Mouse (Mus musculus) heart, embryonic 10.5 days (tissue): ENCODE results near the gene Tmigd1. TPM values are rescaled to one million over a fixed set of nuclear protein-coding genes. Genes with fewer than 3 reads are reported as not detected.
A peak's percentile ranks its signal among the peaks of the same experiment; 100 is the strongest.
"Not testable (repeated sequence)": the region's sequence is repeated elsewhere in the genome, so short reads cannot be mapped to it uniquely, and the experiment has no call there.

Source experiments
- DNase-seq: peaks from one replicate; pipeline ENCODE4 v3.0.0-alpha.2; 2017; ENCODE audit warnings: low spot score
- H3K27ac ChIP-seq: fragments of 300-500 bp; sonication (generic); 2 replicates; pipeline ENCODE4 v1.5.1; 2016; ENCODE audit warnings: mild to moderate bottlenecking
- H3K27me3 ChIP-seq: fragments of 300-500 bp; sonication (generic); 2 replicates; pipeline ENCODE4 v1.6.1; 2016; ENCODE audit warnings: mild to moderate bottlenecking; ENCODE audit not compliant: poor library complexity, insufficient read depth, severe bottlenecking
- H3K36me3 ChIP-seq: fragments of 300-500 bp; sonication (generic); 2 replicates; pipeline ENCODE4 v1.6.1; 2016; ENCODE audit warnings: mild to moderate bottlenecking, moderate library complexity
- H3K4me1 ChIP-seq: fragments of 300-500 bp; sonication (generic); 2 replicates; pipeline ENCODE4 v1.6.1; 2016; ENCODE audit warnings: mild to moderate bottlenecking
- H3K4me3 ChIP-seq: fragments of 300-500 bp; sonication (generic); 2 replicates; pipeline ENCODE4 v1.5.1; 2016; ENCODE audit warnings: mild to moderate bottlenecking, moderate library complexity
- H3K9me3 ChIP-seq: fragments of 300-500 bp; sonication (generic); 2 replicates; pipeline ENCODE4 v1.6.1; 2016; ENCODE audit warnings: mild to moderate bottlenecking, moderate library complexity
- WGBS: fragments of 180-500 bp; shearing (Covaris S2); methylation state at CpG from one replicate; pipeline ENCODE4 v1.1.7; 2016; 5-methylcytosine and 5-hydroxymethylcytosine counted together
- polyA plus RNA-seq: library from polyadenylated mRNA; unstranded; fragments of >200 nt; fragmentation: Nextera tagmentation; extraction: Ambion mirVana; gene quantifications from 2 replicates; pipeline ENCODE4 v1.2.1, GENCODE M21; 2016

Tmigd1 gene
- polyA plus RNA-seq, 1 experiment from 2014 or later: 0.40 TPM

DNA sequence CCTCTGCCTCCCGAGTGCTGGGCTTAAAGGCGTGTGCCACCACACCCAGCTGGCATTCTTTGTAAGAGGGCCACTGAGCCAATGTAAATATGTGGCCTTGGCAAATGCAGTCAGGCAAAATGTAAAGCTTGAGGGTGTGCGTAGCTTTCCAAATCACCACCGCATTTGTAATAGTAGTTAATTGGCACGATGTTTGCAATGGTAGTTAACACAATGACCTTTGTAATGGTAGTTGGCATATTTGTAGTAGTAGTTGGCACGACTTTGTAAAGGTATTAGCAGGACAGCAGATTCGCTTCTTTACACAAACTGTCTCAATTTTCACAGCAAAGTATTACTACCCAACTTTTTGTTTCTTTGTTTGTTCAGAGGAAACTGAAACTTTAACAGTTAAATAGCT, 6.7 kb downstream of the Tmigd1 start:
- H3K36me3 ChIP-seq: no peaks in the 10 kb centered on the region
- no peaks in the 10 kb centered on the region for H3K9me3 ChIP-seq
- H3K27ac ChIP-seq: no peak overlapping the region
- H3K4me1 ChIP-seq: peaks cover 20% of the 10 kb centered on the region
- no peak overlapping the region for H3K4me3 ChIP-seq
- DNase-seq: no peak
- 82% methylated on average over 7 of the region's 7 CpGs for WGBS
- H3K27me3 ChIP-seq: no peaks in the 10 kb centered on the region

DNA sequence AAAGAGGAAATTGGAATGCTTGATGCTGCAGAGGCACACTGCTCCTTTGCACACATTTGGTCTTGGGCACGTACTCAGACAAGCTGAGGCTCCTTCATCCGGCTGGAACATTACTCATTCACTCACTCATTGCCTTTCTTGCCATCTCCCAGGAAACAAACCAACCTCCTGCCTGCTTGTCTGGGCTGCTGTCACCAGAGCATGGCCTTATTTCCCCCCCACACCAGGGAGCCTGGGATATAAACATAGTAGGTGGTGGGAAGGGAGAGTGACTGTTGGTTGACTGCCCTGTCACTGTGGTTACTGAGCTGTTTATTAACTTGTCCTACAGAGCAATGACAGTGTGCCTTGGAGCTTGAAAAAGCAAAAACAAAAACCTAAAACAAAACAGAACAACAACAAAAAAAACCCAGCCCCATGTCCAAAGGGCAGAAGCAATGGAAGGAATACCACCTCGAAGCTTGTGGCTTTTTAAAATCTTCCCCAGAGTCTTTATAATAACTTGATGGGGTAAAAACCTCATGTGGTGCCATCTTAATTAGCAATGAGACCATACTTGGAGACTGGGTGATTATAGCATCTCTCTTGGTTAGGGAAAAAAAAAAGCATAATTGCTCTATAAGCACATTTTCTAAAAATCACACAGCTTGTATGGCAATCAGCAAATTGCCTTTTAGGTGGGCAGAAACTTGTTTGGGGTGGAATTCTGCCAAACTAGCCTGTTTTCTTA, 9.5 kb downstream of the Tmigd1 start:
- Histone ChIP-seq H3K27ac (no peak overlapping the region), H3K4me1 (peaks cover 24% of the 10 kb centered on the region), H3K4me3 (no peak overlapping the region), H3K36me3 (no peaks in the 10 kb centered on the region), H3K9me3 (no peaks in the 10 kb centered on the region), H3K27me3 (no peaks in the 10 kb centered on the region)
- 48% methylated on average over 3 of the region's 3 CpGs for WGBS
- no peak for DNase-seq

DNA sequence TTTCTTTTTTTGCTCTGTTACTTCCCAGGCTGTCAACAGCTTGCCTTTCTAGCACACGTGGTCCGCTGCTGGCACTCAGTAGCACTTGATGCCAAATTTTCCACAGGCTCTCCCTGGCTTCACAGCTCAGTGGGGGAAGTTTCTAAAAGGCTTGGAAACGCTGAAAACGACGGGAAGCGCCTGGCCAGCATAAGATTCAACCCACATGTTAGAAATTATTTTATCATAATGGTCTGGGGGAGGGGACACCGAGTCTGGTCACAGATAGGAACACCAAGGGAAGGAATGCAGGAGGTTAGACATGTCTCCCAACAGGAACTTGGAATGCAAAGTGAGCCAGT, 10.1 kb downstream of the Tmigd1 start:
- Histone ChIP-seq H3K27me3 (no peaks in the 10 kb centered on the region), H3K27ac (peak overlapping the region; percentile 52; the same call in 1 of the 2 replicates), H3K9me3 (no peaks in the 10 kb centered on the region), H3K4me1 (peaks cover 30% of the 10 kb centered on the region), H3K4me3 (no peak overlapping the region), H3K36me3 (no peaks in the 10 kb centered on the region)
- peak; percentile 78 for DNase-seq
- WGBS: 19% methylated on average over 7 of the region's 7 CpGs

DNA sequence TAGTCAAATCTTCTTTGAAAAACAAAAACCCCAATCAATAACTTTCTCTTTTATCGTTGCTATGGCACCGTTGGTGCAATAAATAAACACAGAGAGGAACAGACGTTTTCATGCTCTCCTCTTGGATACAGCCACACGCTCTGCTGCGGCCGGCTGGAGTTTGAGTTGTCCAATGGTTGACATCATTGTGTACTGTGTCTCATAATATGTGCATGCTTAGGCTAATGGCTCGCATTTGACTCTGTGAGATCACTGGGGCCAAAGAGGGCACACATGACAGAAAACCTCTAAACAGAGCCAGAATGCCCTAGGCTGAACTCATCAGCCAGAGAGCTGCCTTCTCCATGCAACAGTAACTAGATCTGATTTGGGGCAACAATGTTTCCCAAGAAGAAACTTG, 12.4 kb downstream of the Tmigd1 start:
- Histone ChIP-seq H3K4me1 (peaks cover 37% of the 10 kb centered on the region), H3K36me3 (no peaks in the 10 kb centered on the region), H3K4me3 (no peak overlapping the region), H3K27me3 (no peaks in the 10 kb centered on the region), H3K27ac (no peak overlapping the region), H3K9me3 (no peaks in the 10 kb centered on the region)
- DNase-seq: no peak
- WGBS: 79% methylated on average over 7 of the region's 7 CpGs

DNA sequence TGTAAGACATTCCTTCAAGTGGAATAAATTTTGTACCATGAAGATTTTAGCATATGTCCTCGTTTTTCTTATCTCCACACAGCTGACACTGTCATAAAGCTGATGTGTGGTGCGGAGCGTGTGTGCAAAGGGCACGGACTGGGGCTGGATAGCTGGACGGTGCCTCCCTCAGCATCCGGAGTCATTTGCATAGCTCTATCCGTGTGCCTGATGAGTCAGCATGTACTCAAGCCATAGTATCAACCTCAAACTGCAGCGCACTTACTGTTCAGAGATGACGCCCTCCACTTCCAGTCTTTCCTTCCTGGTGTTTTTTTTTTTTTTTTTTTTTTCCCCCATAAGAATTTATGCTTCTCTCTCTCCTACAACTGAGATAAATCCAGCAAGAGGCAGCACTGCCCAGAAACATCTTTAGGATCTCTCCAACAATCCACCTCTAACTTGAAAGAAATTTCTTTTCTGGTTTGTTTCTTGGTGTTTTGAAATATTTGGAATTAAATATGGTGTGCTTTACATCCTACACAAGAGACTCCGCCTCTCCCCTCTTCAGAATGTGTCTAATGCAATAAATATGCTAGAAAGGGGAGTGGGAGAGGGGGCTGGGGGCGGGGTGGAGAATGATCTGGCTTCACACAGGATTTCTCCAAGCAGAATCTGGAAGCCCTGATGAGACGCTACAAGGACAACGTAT, 14.7 kb downstream of the Tmigd1 start:
- Histone ChIP-seq H3K4me1 (peaks cover 27% of the 10 kb centered on the region), H3K9me3 (no peaks in the 10 kb centered on the region), H3K36me3 (no peaks in the 10 kb centered on the region), H3K27me3 (no peaks in the 10 kb centered on the region), H3K4me3 (no peak overlapping the region), H3K27ac (0 out of 2 replicates have a peak overlapping the region, but pooled peaks have one; percentile 16)
- DNase-seq: no peak
- WGBS: 40% methylated on average over 13 of the region's 13 CpGs

DNA sequence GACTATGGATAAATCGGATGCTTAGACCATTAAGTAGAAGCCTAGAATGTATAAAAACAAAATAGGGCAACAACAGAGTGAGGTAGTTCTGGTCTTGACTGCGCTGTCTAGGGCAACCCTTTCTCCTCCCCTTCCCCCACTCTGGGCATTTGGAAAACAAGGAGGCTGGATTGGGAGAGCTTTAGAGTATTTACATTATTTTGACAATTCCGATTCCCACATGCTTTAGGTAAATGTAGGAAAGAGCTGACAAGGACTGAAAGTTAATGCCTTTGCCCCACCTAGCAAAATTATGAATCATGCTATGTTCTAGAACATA, 15.2 kb downstream of the Tmigd1 start:
- Histone ChIP-seq H3K27ac (no peak overlapping the region), H3K36me3 (no peaks in the 10 kb centered on the region), H3K4me1 (peaks cover 22% of the 10 kb centered on the region), H3K9me3 (no peaks in the 10 kb centered on the region), H3K27me3 (no peaks in the 10 kb centered on the region), H3K4me3 (no peak overlapping the region)
- 53% methylated on average over 3 of the region's 3 CpGs for WGBS
- DNase-seq: no peak

DNA sequence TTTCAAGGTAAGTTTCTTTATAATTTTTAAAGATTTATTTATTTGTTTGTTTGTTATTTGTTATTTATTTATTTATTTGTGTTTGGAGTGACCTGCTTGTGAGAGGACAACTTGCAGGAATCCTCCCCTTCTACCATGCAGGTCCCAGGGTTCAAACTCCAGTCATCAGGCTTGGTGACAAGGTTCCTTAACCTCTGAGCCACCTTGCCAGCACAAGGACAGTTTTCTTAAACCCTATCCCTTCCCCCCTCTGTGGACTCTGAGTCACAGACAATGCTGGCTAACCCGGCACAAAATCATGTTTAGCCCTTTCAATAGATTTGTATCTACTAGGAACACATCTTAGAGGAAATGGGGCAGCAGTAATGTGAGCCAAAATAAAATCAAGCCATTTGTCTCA, 18.6 kb downstream of the Tmigd1 start:
- H3K4me3 ChIP-seq: no peak overlapping the region
- no peaks in the 10 kb centered on the region for H3K36me3 ChIP-seq
- H3K27me3 ChIP-seq: no peaks in the 10 kb centered on the region
- DNase-seq: no peak
- WGBS: 66% methylated on average over 1 of the region's 1 CpGs
- H3K27ac ChIP-seq: no peak overlapping the region
- no peaks in the 10 kb centered on the region for H3K9me3 ChIP-seq
- H3K4me1 ChIP-seq: peaks cover 18% of the 10 kb centered on the region

DNA sequence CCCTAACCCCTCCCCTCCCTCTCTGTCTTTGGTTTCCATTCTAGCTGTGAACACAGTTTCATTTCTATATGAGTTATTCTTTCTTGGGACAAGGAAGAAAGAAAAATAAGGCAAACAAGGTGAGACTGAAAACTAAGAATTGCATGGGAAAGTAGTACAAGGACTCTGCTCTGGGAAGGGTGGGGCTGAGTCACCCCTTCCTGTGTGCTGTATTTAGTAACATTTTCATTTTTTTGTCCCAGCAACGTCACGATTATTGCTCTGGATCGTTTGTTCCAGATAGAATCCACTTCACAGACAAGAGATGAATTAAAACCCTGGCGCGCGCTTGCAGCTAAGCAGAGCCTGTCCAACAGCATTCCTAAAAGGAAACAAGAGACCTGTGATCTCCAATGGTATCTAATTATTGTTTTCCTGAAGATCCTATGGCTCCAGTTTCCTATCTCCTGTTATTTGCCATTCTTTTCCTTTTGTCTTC, 22.8 kb downstream of the Tmigd1 start, which contains the start of gene Blmh:
Gene Blmh (plus strand): TSS at position 51 of the 478 bp plus-strand sequence.
- Histone ChIP-seq H3K4me1 (0 out of 2 replicates have a peak, but pooled peaks cover 6% of the 10 kb centered on the region), H3K27ac (no peak within 1 kb of the TSS), H3K36me3 (no peaks in the 10 kb centered on the region), H3K27me3 (no peaks in the 10 kb centered on the region), H3K9me3 (no peaks in the 10 kb centered on the region), H3K4me3 (no peak within 1 kb of the TSS)
- no peak for DNase-seq
- WGBS: 71% methylated on average over 6 of the region's 6 CpGs

DNA sequence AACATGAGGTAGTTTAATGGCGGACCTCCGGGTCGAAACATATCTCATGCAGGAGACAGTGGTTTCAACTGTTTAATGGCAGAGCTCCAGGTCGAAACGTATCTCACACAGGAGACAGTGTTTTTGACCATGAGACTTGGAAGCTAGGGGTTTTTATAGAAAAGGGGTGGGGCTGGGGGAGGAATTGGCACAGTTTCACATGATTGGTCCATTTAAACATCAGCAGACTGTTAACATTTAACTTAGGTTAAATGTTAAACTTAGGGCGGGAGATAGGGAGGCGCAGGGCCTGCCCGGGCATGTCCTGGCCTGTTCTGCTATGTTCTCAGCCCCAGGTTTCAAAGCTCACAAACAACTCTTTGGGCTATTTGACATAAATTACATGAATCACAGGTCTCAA, 26.6 kb downstream of the Tmigd1 start:
- H3K4me1 ChIP-seq, H3K27me3 ChIP-seq, H3K36me3 ChIP-seq, H3K9me3 ChIP-seq, H3K27ac ChIP-seq, H3K4me3 ChIP-seq, DNase-seq: not testable (repeated sequence)
- WGBS: 90% methylated on average over 8 of the region's 8 CpGs

DNA sequence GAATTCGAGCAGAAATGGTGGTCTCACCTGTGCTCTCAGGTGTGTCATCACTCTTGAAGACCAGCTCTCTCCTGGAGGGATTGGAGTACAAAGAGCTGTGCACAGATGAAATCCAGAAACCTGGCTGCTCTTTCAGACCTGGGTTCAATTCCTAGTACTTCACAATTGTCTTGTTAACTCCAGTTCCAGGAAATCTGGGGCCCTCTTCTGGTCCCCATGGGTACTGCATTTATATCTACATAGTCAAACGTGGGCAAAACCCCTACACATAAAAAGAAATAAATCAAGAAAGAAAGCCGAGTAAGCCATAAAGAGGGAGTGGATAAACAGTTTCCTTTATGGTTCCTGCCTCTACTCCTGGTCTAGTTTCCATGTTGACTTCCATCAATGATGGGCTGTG, 31.2 kb downstream of the Tmigd1 start:
- WGBS: 69% methylated on average over 3 of the region's 3 CpGs
- Histone ChIP-seq H3K36me3 (no peaks in the 10 kb centered on the region), H3K4me3 (no peak overlapping the region), H3K9me3 (no peaks in the 10 kb centered on the region), H3K4me1 (0 out of 2 replicates have a peak, but pooled peaks cover 5% of the 10 kb centered on the region), H3K27ac (no peak overlapping the region), H3K27me3 (0 out of 2 replicates have a peak, but pooled peaks cover 3% of the 10 kb centered on the region)
- no peak for DNase-seq

DNA sequence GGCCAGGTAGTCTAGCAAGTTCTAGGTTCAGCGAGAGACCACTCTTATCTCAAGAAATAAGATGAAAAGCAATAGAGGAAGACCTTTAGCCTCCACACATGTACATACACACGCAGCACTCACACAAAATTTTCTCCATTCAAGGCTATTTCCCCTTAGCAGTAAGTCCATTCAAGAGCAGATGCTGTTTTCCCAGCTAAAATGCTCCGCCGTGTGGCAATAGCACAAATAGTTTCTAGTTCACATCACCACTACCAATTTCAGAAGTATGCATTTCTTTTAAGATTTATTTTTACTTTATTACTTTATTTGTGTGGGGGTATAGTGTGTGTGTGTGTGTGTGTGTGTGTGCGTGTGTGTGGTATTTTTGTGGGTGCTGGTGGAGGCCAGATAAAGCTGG, 34.6 kb downstream of the Tmigd1 start:
- Histone ChIP-seq H3K9me3 (no peaks in the 10 kb centered on the region), H3K27me3 (0 out of 2 replicates have a peak, but pooled peaks cover 3% of the 10 kb centered on the region), H3K27ac (no peak overlapping the region), H3K4me1 (no peaks in the 10 kb centered on the region), H3K36me3 (no peaks in the 10 kb centered on the region), H3K4me3 (no peak overlapping the region)
- DNase-seq: no peak
- WGBS: 72% methylated on average over 5 of the region's 5 CpGs

DNA sequence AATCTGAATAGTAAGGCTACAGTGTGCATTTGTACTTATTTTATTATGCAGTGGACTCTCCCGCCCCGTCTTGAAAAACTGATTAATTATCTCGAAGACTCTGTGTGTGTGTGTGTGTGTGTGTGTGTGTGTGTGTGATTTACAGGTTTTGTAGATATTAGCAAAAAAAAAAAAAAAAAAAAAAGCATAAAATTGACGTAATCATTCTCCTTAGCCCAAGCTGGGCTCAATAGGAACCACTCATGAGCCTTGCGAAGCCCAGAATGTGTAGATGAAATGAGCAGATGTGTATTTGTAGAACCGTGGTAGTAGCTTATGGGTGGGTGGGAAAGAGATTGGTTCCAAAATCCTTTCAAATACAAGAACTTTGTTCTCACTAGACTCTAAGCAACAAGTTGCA, 42.9 kb downstream of the Tmigd1 start:
- H3K4me1 ChIP-seq: peaks cover 23% of the 10 kb centered on the region
- 72% methylated on average over 6 of the region's 6 CpGs for WGBS
- no peaks in the 10 kb centered on the region for H3K27me3 ChIP-seq
- no peak for DNase-seq
- peak overlapping the region; percentile 96 for H3K27ac ChIP-seq
- H3K4me3 ChIP-seq: peak overlapping the region; percentile 91
- H3K9me3 ChIP-seq: no peaks in the 10 kb centered on the region
- H3K36me3 ChIP-seq: peaks cover 19% of the 10 kb centered on the region

DNA sequence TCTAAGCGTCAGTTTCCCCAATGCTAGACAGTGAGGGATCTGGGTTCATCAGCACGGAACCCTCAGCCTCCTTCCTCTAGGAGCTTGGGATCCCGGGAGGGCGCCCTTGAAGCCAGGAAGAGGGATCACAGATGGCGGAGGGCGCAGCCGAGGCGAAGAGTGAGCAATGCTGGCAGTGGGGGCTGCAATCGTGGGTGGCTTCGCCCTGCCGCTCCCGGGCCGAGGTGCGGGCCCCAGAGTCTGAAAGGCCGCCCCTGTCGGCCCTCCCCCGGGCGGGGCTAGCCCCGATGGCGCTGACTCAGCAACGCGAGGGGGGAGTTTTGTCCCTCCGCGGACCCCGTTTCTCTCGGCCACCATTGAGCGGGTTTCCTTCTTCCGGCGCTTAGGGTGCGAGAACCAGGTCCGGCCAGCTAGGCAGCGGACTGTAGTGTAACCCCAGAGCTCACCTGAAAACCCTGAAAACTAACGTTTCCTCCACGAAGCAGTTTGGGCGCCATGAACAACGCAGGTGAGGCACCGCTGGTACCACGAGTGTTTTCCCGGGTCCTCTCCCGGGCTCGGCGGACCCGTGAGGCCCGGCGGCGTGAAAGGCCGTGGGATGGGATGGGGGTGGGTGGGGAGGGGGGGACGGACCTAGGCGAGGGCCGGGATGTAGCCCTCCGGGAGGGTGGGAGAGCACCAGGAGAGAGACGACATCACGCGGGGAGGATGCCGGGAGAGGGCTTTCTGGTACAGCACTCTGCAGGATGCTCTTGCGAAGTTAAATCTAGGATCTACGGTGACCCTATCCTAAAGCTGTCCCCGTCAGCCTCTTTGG, 43.6 kb downstream of the Tmigd1 start:
- peak; percentile 95 for DNase-seq
- Histone ChIP-seq H3K27ac (peak overlapping the region; percentile 96), H3K4me3 (peak overlapping the region; percentile 91), H3K27me3 (no peaks in the 10 kb centered on the region), H3K36me3 (peaks cover 22% of the 10 kb centered on the region), H3K9me3 (no peaks in the 10 kb centered on the region), H3K4me1 (peaks cover 23% of the 10 kb centered on the region)
- under 1% methylated on average over 55 of the region's 58 CpGs for WGBS
